Mouse (Mus musculus) forebrain, embryonic 13.5 days (tissue): Measurements from ENCODE around the gene Prss12. TPM values are rescaled to one million over a fixed set of nuclear protein-coding genes. Genes with fewer than 3 reads are reported as not detected.

Source experiments
- ATAC-seq: fragments of 200-750 bp; cut with Nextera tagmentation; 2 replicates; pipeline ENCODE4 v1.8.0; 2017
- H3K27ac ChIP-seq: fragments of 300-500 bp; sonication (generic); 2 replicates; pipeline ENCODE4 v1.5.1; 2015; ENCODE audit warnings: inconsistent platforms, mild to moderate bottlenecking, moderate library complexity
- H3K27me3 ChIP-seq: fragments of 300-500 bp; sonication (generic); 2 replicates; pipeline ENCODE4 v1.6.1; 2015; ENCODE audit warnings: mild to moderate bottlenecking, inconsistent platforms
- H3K36me3 ChIP-seq: fragments of 300-500 bp; sonication (generic); 2 replicates; pipeline ENCODE4 v1.6.1; 2015; ENCODE audit warnings: mild to moderate bottlenecking, inconsistent platforms; ENCODE audit not compliant: poor library complexity, severe bottlenecking
- H3K4me1 ChIP-seq: fragments of 300-500 bp; sonication (generic); 2 replicates; pipeline ENCODE4 v1.6.1; 2015; ENCODE audit warnings: inconsistent platforms
- H3K4me2 ChIP-seq: fragments of 300-500 bp; sonication (generic); 2 replicates; pipeline ENCODE4 v1.6.1; 2015; ENCODE audit warnings: inconsistent platforms, mild to moderate bottlenecking, moderate library complexity
- H3K4me3 ChIP-seq: fragments of 300-500 bp; sonication (generic); 2 replicates; pipeline ENCODE4 v1.5.1; 2015; ENCODE audit warnings: mild to moderate bottlenecking, inconsistent platforms
- H3K9ac ChIP-seq: fragments of 300-500 bp; sonication (generic); 2 replicates; pipeline ENCODE4 v1.6.1; 2015; ENCODE audit warnings: mild to moderate bottlenecking, inconsistent platforms
- H3K9me3 ChIP-seq: fragments of 300-500 bp; sonication (generic); replicated peaks from 2 replicates; pipeline ENCODE4 v1.6.1; 2016; ENCODE audit warnings: inconsistent platforms
- WGBS: fragments of 180-500 bp; shearing (Covaris S2); methylation state at CpG from one replicate; pipeline ENCODE4 v1.1.7; 2015; 5-methylcytosine and 5-hydroxymethylcytosine counted together
- polyA plus RNA-seq: library from polyadenylated mRNA; unstranded; fragments of >200 nt; fragmentation: Nextera tagmentation; extraction: Ambion mirVana; gene quantifications from 2 replicates; pipeline ENCODE4 v1.2.1, GENCODE M21; 2015

Gene Prss12
- polyA plus RNA-seq: 1.4 and 2.6 TPM in 2 replicates

DNA sequence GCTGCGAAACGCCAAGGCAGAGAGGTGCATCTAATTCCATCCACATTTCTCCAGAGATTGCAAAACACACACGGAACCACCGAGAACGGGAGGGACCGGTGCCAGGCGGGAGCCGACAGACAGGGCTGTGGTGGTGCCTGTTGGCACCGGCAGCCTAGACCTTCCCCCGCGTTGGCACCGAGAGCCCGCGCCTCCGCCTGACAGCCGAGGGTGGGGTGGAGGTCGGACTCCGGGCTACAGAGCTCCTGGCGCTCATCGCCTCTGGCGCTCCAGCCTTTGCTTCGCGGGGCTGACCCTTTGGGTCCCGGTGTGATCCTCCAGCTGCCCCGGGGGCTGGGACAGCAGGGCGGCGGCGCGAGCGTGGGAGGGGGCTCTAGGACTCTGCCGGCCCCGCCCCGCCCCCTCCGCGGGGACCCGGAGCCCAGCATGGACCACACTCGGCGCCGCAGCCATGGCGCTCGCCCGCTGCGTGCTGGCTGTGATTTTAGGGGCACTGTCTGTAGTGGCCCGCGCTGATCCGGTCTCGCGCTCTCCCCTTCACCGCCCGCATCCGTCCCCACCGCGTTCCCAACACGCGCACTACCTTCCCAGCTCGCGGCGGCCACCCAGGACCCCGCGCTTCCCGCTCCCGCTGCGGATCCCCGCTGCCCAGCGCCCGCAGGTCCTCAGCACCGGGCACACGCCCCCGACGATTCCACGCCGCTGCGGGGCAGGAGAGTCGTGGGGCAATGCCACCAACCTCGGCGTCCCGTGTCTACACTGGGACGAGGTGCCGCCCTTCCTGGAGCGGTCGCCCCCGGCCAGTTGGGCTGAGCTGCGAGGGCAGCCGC is at the start of gene Prss12:
Gene Prss12 (plus strand): TSS at position 206 of the 830 bp plus-strand sequence.
- Histone ChIP-seq H3K36me3 (no peaks in the 10 kb centered on the region), H3K27ac (no peak within 1 kb of the TSS), H3K9ac (peak within 1 kb of the TSS; percentile 75), H3K4me2 (peak within 1 kb of the TSS; percentile 100), H3K4me1 (peaks cover 14% of the 10 kb centered on the region), H3K9me3 (no peaks in the 10 kb centered on the region), H3K27me3 (peaks cover 39% of the 10 kb centered on the region), H3K4me3 (peak within 1 kb of the TSS; percentile 73)
- under 1% methylated on average over 55 of the region's 84 CpGs for WGBS
- peak; percentile 84 for ATAC-seq

GRCm38 (mm10) chr3:123397562-123398481 is 48.9 kb upstream of the Prss12 start:
- Histone ChIP-seq H3K27ac (no peak overlapping the region), H3K9me3 (no peaks in the 10 kb centered on the region), H3K36me3 (no peaks in the 10 kb centered on the region), H3K4me3 (no peak overlapping the region), H3K4me2 (no peak overlapping the region), H3K4me1 (no peaks in the 10 kb centered on the region), H3K27me3 (no peaks in the 10 kb centered on the region), H3K9ac (no peak overlapping the region)
- ATAC-seq: no peak
- WGBS: 87% methylated on average over 9 of the region's 9 CpGs

GRCm38 (mm10) chr3:123404945-123405344 is 41.8 kb upstream of the Prss12 start:
- 89% methylated on average over 3 of the region's 3 CpGs for WGBS
- Histone ChIP-seq H3K27ac (no peak overlapping the region), H3K4me2 (no peak overlapping the region), H3K4me3 (no peak overlapping the region), H3K9ac (no peak overlapping the region), H3K4me1 (no peaks in the 10 kb centered on the region), H3K36me3 (no peaks in the 10 kb centered on the region), H3K9me3 (no peaks in the 10 kb centered on the region), H3K27me3 (no peaks in the 10 kb centered on the region)
- ATAC-seq: no peak

- no peaks in the 10 kb centered on the region for H3K27me3 ChIP-seq
- H3K4me3 ChIP-seq: no peak overlapping the region
- H3K27ac ChIP-seq: no peak overlapping the region
- H3K4me1 ChIP-seq: no peaks in the 10 kb centered on the region
- H3K9me3 ChIP-seq: no peaks in the 10 kb centered on the region
- H3K4me2 ChIP-seq: no peak overlapping the region
- no peak for ATAC-seq
- no peaks in the 10 kb centered on the region for H3K36me3 ChIP-seq
- H3K9ac ChIP-seq: no peak overlapping the region
- WGBS: 71% methylated on average over 6 of the region's 6 CpGs
Observed at GRCm38 (mm10) chr3:123411821-123412578, 34.7 kb upstream of the Prss12 start.

GRCm38 (mm10) chr3:123413173-123413572 is 33.5 kb upstream of the Prss12 start:
- Histone ChIP-seq H3K4me3 (no peak overlapping the region), H3K4me2 (no peak overlapping the region), H3K4me1 (no peaks in the 10 kb centered on the region), H3K9ac (no peak overlapping the region), H3K27ac (no peak overlapping the region), H3K27me3 (no peaks in the 10 kb centered on the region), H3K36me3 (no peaks in the 10 kb centered on the region), H3K9me3 (no peaks in the 10 kb centered on the region)
- WGBS: 15% methylated on average over 5 of the region's 5 CpGs
- no peak for ATAC-seq

DNA sequence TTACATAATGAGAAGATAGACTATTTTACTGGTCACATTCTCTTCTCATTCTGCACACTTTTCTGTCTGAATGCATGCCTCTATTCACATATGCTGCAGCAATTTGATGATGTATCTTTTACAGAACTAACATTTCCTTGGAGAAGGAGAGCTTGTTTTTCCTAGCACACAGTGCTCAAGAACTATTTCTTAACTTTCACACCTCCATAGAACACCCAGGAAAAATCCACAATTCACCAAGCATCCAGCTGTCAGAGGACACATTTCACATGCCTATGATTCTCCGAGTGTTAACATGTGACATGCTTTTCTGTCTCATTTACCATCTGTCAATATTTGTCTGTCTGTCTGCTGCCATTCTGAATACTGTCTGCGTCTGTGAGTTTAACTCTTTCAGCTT is 21.1 kb upstream of the Prss12 start:
- H3K36me3 ChIP-seq: no peaks in the 10 kb centered on the region
- no peak overlapping the region for H3K4me2 ChIP-seq
- no peak overlapping the region for H3K9ac ChIP-seq
- no peak overlapping the region for H3K27ac ChIP-seq
- H3K9me3 ChIP-seq: no peaks in the 10 kb centered on the region
- ATAC-seq: no peak
- 74% methylated on average over 2 of the region's 2 CpGs for WGBS
- no peaks in the 10 kb centered on the region for H3K27me3 ChIP-seq
- no peak overlapping the region for H3K4me3 ChIP-seq
- no peaks in the 10 kb centered on the region for H3K4me1 ChIP-seq

GRCm38 (mm10) chr3:123428005-123428404 is 18.7 kb upstream of the Prss12 start:
- H3K4me3 ChIP-seq: no peak overlapping the region
- no peak for ATAC-seq
- no peak overlapping the region for H3K27ac ChIP-seq
- H3K4me1 ChIP-seq: no peaks in the 10 kb centered on the region
- H3K9me3 ChIP-seq: no peaks in the 10 kb centered on the region
- H3K27me3 ChIP-seq: no peaks in the 10 kb centered on the region
- 77% methylated on average over 4 of the region's 4 CpGs for WGBS
- no peaks in the 10 kb centered on the region for H3K36me3 ChIP-seq
- no peak overlapping the region for H3K9ac ChIP-seq
- H3K4me2 ChIP-seq: no peak overlapping the region

DNA sequence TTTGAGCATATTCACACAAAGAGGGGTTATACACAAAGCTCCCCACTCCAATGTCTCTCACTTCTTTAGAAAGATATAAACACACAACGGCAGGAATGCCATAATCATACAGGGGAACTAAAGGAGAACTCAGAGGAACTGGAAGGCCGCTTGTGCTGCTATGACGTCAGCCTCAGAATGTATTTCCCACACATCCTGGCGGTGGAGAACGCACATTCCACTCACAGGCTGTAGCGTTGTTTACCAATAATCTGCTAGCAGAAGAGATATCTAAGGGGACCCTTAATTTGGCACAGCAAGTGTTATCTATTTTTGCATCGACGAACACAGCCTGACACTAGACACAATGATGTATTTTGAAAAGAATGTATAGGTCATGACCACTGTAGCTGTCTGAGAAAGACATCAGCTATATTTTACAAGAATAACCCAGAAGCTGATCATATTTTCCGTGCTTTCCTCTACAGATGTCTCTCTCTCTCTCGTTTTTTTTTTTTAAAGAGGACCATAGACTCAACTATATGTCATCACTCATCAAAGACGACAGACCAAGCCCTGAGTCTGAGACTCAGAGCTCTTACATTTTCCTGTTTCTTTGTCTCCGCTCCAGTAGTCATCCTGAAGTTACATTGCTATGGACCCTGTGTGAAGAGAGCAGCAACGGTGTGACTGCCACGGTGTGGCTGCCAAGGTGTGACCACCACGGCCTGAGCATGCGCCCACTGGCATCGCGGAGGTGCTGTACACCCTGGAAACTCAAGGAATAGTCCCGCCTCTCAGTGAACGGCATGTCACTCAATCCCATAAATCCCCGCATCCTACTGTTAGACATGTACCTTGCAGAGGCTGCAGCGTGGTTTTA is 16.9 kb upstream of the Prss12 start:
- 85% methylated on average over 22 of the region's 22 CpGs for WGBS
- H3K4me3 ChIP-seq: no peak overlapping the region
- no peak overlapping the region for H3K27ac ChIP-seq
- no peaks in the 10 kb centered on the region for H3K9me3 ChIP-seq
- H3K9ac ChIP-seq: no peak overlapping the region
- no peaks in the 10 kb centered on the region for H3K27me3 ChIP-seq
- no peaks in the 10 kb centered on the region for H3K4me1 ChIP-seq
- ATAC-seq: no peak
- no peaks in the 10 kb centered on the region for H3K36me3 ChIP-seq
- H3K4me2 ChIP-seq: no peak overlapping the region

- Histone ChIP-seq H3K36me3 (no peaks in the 10 kb centered on the region), H3K9me3 (no peaks in the 10 kb centered on the region), H3K4me1 (no peaks in the 10 kb centered on the region), H3K27me3 (no peaks in the 10 kb centered on the region), H3K27ac (no peak overlapping the region), H3K4me2 (no peak overlapping the region), H3K4me3 (no peak overlapping the region), H3K9ac (no peak overlapping the region)
- ATAC-seq: no peak
- WGBS: 80% methylated on average over 5 of the region's 5 CpGs
Observed at GRCm38 (mm10) chr3:123431951-123432674, 14.6 kb upstream of the Prss12 start.

DNA sequence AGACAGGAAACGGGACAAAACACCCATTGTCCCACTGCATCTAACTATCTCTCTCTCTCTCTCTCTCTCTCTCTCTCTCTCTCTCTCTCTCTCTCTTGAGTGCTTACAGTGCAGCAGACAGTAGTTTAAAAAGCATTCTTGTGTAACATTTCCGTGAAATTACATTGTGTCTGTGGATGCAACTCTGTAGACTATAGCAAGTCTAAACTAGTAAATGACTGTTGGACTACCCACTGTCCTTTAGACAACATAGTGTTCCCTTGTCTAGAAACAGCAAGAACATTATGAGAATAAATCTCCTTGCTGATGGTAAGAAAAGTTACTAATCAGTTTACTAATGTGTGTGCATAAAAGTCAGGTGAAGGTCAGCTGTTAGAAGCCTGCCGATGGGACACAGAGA is 13.4 kb upstream of the Prss12 start:
- H3K27ac ChIP-seq: no peak overlapping the region
- WGBS: 81% methylated on average over 3 of the region's 3 CpGs
- H3K9me3 ChIP-seq: no peaks in the 10 kb centered on the region
- no peaks in the 10 kb centered on the region for H3K27me3 ChIP-seq
- H3K4me2 ChIP-seq: no peak overlapping the region
- H3K4me3 ChIP-seq: no peak overlapping the region
- no peaks in the 10 kb centered on the region for H3K4me1 ChIP-seq
- ATAC-seq: no peak
- no peak overlapping the region for H3K9ac ChIP-seq
- H3K36me3 ChIP-seq: no peaks in the 10 kb centered on the region

GRCm38 (mm10) chr3:123437608-123438007 is 9.1 kb upstream of the Prss12 start:
- Histone ChIP-seq H3K4me1 (no peaks in the 10 kb centered on the region), H3K9me3 (no peaks in the 10 kb centered on the region), H3K27ac (no peak overlapping the region), H3K4me2 (no peak overlapping the region), H3K36me3 (no peaks in the 10 kb centered on the region), H3K9ac (no peak overlapping the region), H3K27me3 (no peaks in the 10 kb centered on the region), H3K4me3 (no peak overlapping the region)
- ATAC-seq: no peak
- 97% methylated on average over 1 of the region's 1 CpGs for WGBS
